Mouse (Mus musculus): ENCODE results near the gene Tnni2. TPM values are rescaled to one million over a fixed set of nuclear protein-coding genes. Genes with fewer than 3 reads are reported as not detected.

The Tnni2 gene
- total RNA-seq, 2 experiments from 2014 or later: not detected

- H3K27ac ChIP-seq: no peak overlapping the region
- no peak overlapping the region for H3K4me3 ChIP-seq
- no peak for TF ChIP-seq CTCF (conservative IDR thresholded peaks at IDR 0.05)
- no peak for DNase-seq (ENCODE audit: low spot score in 2 of 2)
Measured at GRCm38 (mm10) chr7:142409603-142410002, 32.0 kb upstream of the Tnni2 start.

GRCm38 (mm10) chr7:142413285-142413684, 28.3 kb upstream of the Tnni2 start:
- Histone ChIP-seq H3K4me3 (no peak overlapping the region), H3K27ac (no peak overlapping the region)
- no peak for TF ChIP-seq CTCF (conservative IDR thresholded peaks at IDR 0.05)
- no peak for DNase-seq (ENCODE audit: low spot score in 2 of 2)

GRCm38 (mm10) chr7:142415314-142415713, 26.3 kb upstream of the Tnni2 start:
- no peak overlapping the region for H3K4me3 ChIP-seq
- H3K27ac ChIP-seq: no peak overlapping the region
- no peak for TF ChIP-seq CTCF (conservative IDR thresholded peaks at IDR 0.05)
- DNase-seq (ENCODE audit: low spot score in 2 of 2): no peak

- TF ChIP-seq CTCF (conservative IDR thresholded peaks at IDR 0.05): no peak
- Histone ChIP-seq H3K27ac (no peak overlapping the region), H3K4me3 (no peak overlapping the region)
- no peak for DNase-seq (ENCODE audit: low spot score in 2 of 2)
Measured at GRCm38 (mm10) chr7:142416225-142416624, 25.4 kb upstream of the Tnni2 start.

GRCm38 (mm10) chr7:142418027-142418426, 23.6 kb upstream of the Tnni2 start:
- no peak overlapping the region for H3K27ac ChIP-seq
- DNase-seq (ENCODE audit: low spot score in 2 of 2): no peak
- no peak overlapping the region for H3K4me3 ChIP-seq
- no peak for TF ChIP-seq CTCF (conservative IDR thresholded peaks at IDR 0.05)

- peak; percentile 17; the same call in 1 of the 2 replicates for TF ChIP-seq CTCF (conservative IDR thresholded peaks at IDR 0.05)
- no peak overlapping the region for H3K4me3 ChIP-seq
- H3K27ac ChIP-seq: no peak overlapping the region
- no peak for DNase-seq (ENCODE audit: low spot score in 2 of 2)
Measured at GRCm38 (mm10) chr7:142418679-142419078, 22.9 kb upstream of the Tnni2 start.

GRCm38 (mm10) chr7:142419887-142420286, 21.7 kb upstream of the Tnni2 start:
- Histone ChIP-seq H3K27ac (no peak overlapping the region), H3K4me3 (no peak overlapping the region)
- DNase-seq (ENCODE audit: low spot score in 2 of 2): no peak
- TF ChIP-seq CTCF (conservative IDR thresholded peaks at IDR 0.05): no peak

GRCm38 (mm10) chr7:142421826-142422225, 19.8 kb upstream of the Tnni2 start:
- H3K27ac ChIP-seq: no peak overlapping the region
- H3K4me3 ChIP-seq: no peak overlapping the region
- no peak for TF ChIP-seq CTCF (conservative IDR thresholded peaks at IDR 0.05)
- DNase-seq (ENCODE audit: low spot score in 2 of 2): no peak

GRCm38 (mm10) chr7:142425641-142426213, 15.9 kb upstream of the Tnni2 start:
- no peak for DNase-seq (ENCODE audit: low spot score in 2 of 2)
- TF ChIP-seq CTCF (conservative IDR thresholded peaks at IDR 0.05): peak; percentile 73
- Histone ChIP-seq H3K4me3 (no peak overlapping the region), H3K27ac (no peak overlapping the region)

GRCm38 (mm10) chr7:142428213-142428612, 13.4 kb upstream of the Tnni2 start:
- no peak for DNase-seq (ENCODE audit: low spot score in 2 of 2)
- Histone ChIP-seq H3K27ac (no peak overlapping the region), H3K4me3 (no peak overlapping the region)
- TF ChIP-seq CTCF (conservative IDR thresholded peaks at IDR 0.05): peak; percentile 67

GRCm38 (mm10) chr7:142430160-142430678, 11.4 kb upstream of the Tnni2 start:
- TF ChIP-seq CTCF (conservative IDR thresholded peaks at IDR 0.05): no peak
- peak in 1 of 2 experiments; percentile 22 for DNase-seq (ENCODE audit: low spot score in 2 of 2)
- no peak overlapping the region for H3K27ac ChIP-seq
- H3K4me3 ChIP-seq: no peak overlapping the region

GRCm38 (mm10) chr7:142431106-142431505, 10.5 kb upstream of the Tnni2 start:
- TF ChIP-seq CTCF (conservative IDR thresholded peaks at IDR 0.05): no peak
- no peak for DNase-seq (ENCODE audit: low spot score in 2 of 2)

GRCm38 (mm10) chr7:142433623-142434022, 8.0 kb upstream of the Tnni2 start:
- no peak overlapping the region for H3K27ac ChIP-seq
- DNase-seq (ENCODE audit: low spot score in 2 of 2): no peak
- H3K4me3 ChIP-seq: no peak overlapping the region
- no peak for TF ChIP-seq CTCF (conservative IDR thresholded peaks at IDR 0.05)

More at GRCm38 (mm10) chr7:142431106-142431505, 10.5 kb upstream of the Tnni2 start:
- no peak overlapping the region for H3K4me3 ChIP-seq
- no peak overlapping the region for H3K27ac ChIP-seq

- H3K4me3 ChIP-seq: no peak within 1 kb of the TSS
- no peak for DNase-seq (ENCODE audit: low spot score in 2 of 2)
- no peak within 1 kb of the TSS for H3K27ac ChIP-seq
- no peak for TF ChIP-seq CTCF (conservative IDR thresholded peaks at IDR 0.05)
Measured at GRCm38 (mm10) chr7:142434137-142434865, 7.3 kb upstream of the Tnni2 start, which contains the start of gene Syt8. Gene Syt8 (plus strand): TSS chr7:142434850.
